Mouse (Mus musculus): ENCODE data around the gene Dock4. TPM values are rescaled to one million over a fixed set of nuclear protein-coding genes. Genes with fewer than 3 reads are reported as not detected.

The Dock4 gene
- polyA plus RNA-seq, 1 experiment from 2014 or later, result 13.9 TPM

DNA sequence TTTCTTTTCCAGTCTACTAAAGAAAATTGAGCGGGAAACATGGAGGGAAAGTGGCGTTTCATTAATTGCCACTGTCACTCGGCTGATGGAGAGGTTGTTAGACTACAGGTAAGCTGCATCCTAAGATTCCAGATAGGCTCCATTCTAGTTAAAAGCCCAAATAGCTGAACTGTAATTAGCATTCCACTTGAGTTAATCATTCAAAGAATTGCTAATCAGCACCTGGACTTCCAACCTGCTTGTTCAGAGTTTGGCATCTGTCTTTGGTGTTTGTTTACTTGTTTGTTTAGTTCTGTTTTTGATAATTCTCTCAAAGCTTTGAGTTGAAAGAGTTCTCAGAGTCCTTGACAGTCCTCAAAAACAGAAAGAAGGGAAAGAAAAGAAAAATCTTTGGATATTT, 349.0 kb downstream of the Dock4 start:
- Histone ChIP-seq H3K9ac (replicated peaks; ENCODE audit: low read depth, low read length) (no peak overlapping the region), H3K27ac (ENCODE audit: low read length) (no peak overlapping the region), H3K27me3 (ENCODE audit: control insufficient read depth, insufficient read depth, low read length) (no peaks in the 10 kb centered on the region), H3K4me1 (ENCODE audit: control insufficient read depth, insufficient read depth, low read length) (peaks cover 8% of the 10 kb centered on the region; the same call in 1 of the 2 replicates), H3K4me2 (replicated peaks; ENCODE audit: low read depth, low read length) (no peak overlapping the region), H3K36me3 (ENCODE audit: control insufficient read depth, insufficient read depth, low read length) (no peaks in the 10 kb centered on the region), H3K4me3 (ENCODE audit: low read depth, low read length) (no peak overlapping the region), H3K9me3 (ENCODE audit: control insufficient read depth, low read depth, low read length) (no peaks in the 10 kb centered on the region)
- no peak for ATAC-seq (ENCODE audit: insufficient number of reproducible peaks, insufficient read depth, low FRiP score, low read depth)
- 57% methylated on average over 3 of the region's 3 CpGs for WGBS

GRCm38 (mm10) chr12:40795768-40796167, 350.0 kb downstream of the Dock4 start:
- no peak overlapping the region for H3K4me2 ChIP-seq (replicated peaks; ENCODE audit: low read depth, low read length)
- no peaks in the 10 kb centered on the region for H3K36me3 ChIP-seq (ENCODE audit: control insufficient read depth, insufficient read depth, low read length)
- H3K9ac ChIP-seq (replicated peaks; ENCODE audit: low read depth, low read length), result no peak overlapping the region
- H3K9me3 ChIP-seq (ENCODE audit: control insufficient read depth, low read depth, low read length), result no peaks in the 10 kb centered on the region
- no peak overlapping the region for H3K27ac ChIP-seq (ENCODE audit: low read length)
- ATAC-seq (ENCODE audit: insufficient number of reproducible peaks, insufficient read depth, low FRiP score, low read depth), result no peak
- H3K4me1 ChIP-seq (ENCODE audit: control insufficient read depth, insufficient read depth, low read length), result peaks cover 8% of the 10 kb centered on the region; the same call in 1 of the 2 replicates
- no peaks in the 10 kb centered on the region for H3K27me3 ChIP-seq (ENCODE audit: control insufficient read depth, insufficient read depth, low read length)
- WGBS, result 34% methylated on average over 2 of the region's 2 CpGs
- no peak overlapping the region for H3K4me3 ChIP-seq (ENCODE audit: low read depth, low read length)

- Histone ChIP-seq H3K27ac (ENCODE audit: low read length) (no peak overlapping the region), H3K9ac (replicated peaks; ENCODE audit: low read depth, low read length) (no peak overlapping the region), H3K9me3 (ENCODE audit: control insufficient read depth, low read depth, low read length) (no peaks in the 10 kb centered on the region), H3K4me1 (ENCODE audit: control insufficient read depth, insufficient read depth, low read length) (peaks cover 8% of the 10 kb centered on the region; the same call in 1 of the 2 replicates), H3K36me3 (ENCODE audit: control insufficient read depth, insufficient read depth, low read length) (no peaks in the 10 kb centered on the region), H3K4me3 (ENCODE audit: low read depth, low read length) (no peak overlapping the region), H3K27me3 (ENCODE audit: control insufficient read depth, insufficient read depth, low read length) (no peaks in the 10 kb centered on the region), H3K4me2 (replicated peaks; ENCODE audit: low read depth, low read length) (no peak overlapping the region)
- WGBS, result 41% methylated on average over 14 of the region's 14 CpGs
- no peak for ATAC-seq (ENCODE audit: insufficient number of reproducible peaks, insufficient read depth, low FRiP score, low read depth)
Observed at GRCm38 (mm10) chr12:40796813-40797491, 351.2 kb downstream of the Dock4 start.

DNA sequence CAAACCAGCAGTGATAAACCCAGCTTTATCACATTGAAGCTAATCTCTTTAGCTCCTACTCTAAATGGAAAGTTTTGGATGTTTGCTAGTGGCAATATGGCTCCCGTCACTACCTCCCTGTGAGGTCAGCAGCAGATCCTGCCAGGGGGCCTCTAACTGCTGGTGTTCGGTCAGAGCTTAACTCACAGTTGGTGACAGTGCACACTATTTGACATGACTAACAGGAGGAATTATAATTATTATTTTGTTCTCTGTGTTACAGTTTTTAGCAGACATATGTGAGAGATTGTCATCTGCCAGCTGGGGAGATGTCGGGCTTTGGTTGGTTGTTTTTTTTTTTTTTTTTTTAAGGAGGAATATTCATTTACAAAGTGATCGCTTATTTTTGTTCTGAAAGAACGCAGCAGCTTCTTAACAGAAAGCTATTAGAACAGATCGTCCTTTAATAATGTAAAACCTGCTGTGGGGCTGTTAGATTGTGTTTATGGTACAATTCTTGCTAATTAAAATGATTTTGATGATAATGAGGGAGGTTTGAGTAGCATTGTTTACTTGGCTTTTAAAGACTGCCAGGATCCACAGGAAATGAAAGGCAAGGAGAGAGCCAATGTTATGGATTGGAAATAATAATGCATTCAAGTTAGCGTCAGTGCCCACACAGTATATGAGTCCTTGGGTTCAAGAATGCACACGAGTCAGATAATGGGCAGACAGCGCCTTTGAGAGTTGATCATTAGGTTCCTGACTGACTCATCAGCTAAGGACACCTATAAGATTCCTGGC, 352.0 kb downstream of the Dock4 start:
- Histone ChIP-seq H3K27ac (ENCODE audit: low read length) (no peak overlapping the region), H3K9me3 (ENCODE audit: control insufficient read depth, low read depth, low read length) (no peaks in the 10 kb centered on the region), H3K4me3 (ENCODE audit: low read depth, low read length) (no peak overlapping the region), H3K4me1 (ENCODE audit: control insufficient read depth, insufficient read depth, low read length) (peaks cover 6% of the 10 kb centered on the region; the same call in 1 of the 2 replicates), H3K4me2 (replicated peaks; ENCODE audit: low read depth, low read length) (no peak overlapping the region), H3K27me3 (ENCODE audit: control insufficient read depth, insufficient read depth, low read length) (no peaks in the 10 kb centered on the region), H3K36me3 (ENCODE audit: control insufficient read depth, insufficient read depth, low read length) (no peaks in the 10 kb centered on the region), H3K9ac (replicated peaks; ENCODE audit: low read depth, low read length) (no peak overlapping the region)
- no peak for ATAC-seq (ENCODE audit: insufficient number of reproducible peaks, insufficient read depth, low FRiP score, low read depth)
- 67% methylated on average over 9 of the region's 9 CpGs for WGBS

DNA sequence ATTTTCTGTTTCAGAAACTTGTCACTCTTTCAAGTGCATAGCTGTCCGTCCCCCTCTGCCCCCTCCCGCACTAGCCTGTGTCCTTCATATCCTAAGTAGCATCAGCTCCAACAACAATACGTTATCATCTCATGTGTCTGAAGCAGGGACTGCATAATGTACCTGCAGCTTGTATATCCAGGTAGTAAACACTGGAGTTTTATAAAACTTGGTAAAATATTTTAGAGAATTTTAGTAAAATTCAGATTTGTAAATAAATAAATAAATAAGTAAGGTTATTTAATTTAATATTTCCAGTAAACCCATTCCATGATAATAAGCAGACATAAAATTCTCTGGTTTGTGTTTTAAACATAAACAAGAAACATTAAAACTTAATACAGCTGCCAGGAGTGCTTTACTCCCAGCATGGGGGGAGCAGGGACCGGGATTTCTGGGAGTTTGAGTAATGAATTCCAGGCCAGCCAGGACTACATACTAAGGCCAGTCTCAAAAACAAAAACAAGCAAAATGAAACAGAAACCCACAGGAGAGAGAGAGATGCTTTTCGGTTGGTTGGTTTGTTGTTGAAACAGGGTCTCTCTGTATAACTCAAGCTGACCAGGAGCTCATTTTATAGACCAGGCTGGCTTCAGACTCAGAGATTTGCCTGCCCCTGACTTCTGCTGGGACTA, 352.7 kb downstream of the Dock4 start:
- Histone ChIP-seq H3K4me2 (replicated peaks; ENCODE audit: low read depth, low read length) (no peak overlapping the region), H3K36me3 (ENCODE audit: control insufficient read depth, insufficient read depth, low read length) (no peaks in the 10 kb centered on the region), H3K9ac (replicated peaks; ENCODE audit: low read depth, low read length) (no peak overlapping the region), H3K4me3 (ENCODE audit: low read depth, low read length) (no peak overlapping the region), H3K27ac (ENCODE audit: low read length) (no peak overlapping the region), H3K4me1 (ENCODE audit: control insufficient read depth, insufficient read depth, low read length) (peaks cover 6% of the 10 kb centered on the region; the same call in 1 of the 2 replicates), H3K9me3 (ENCODE audit: control insufficient read depth, low read depth, low read length) (no peaks in the 10 kb centered on the region), H3K27me3 (ENCODE audit: control insufficient read depth, insufficient read depth, low read length) (no peaks in the 10 kb centered on the region)
- ATAC-seq (ENCODE audit: insufficient number of reproducible peaks, insufficient read depth, low FRiP score, low read depth), result no peak
- 76% methylated on average over 5 of the region's 5 CpGs for WGBS

DNA sequence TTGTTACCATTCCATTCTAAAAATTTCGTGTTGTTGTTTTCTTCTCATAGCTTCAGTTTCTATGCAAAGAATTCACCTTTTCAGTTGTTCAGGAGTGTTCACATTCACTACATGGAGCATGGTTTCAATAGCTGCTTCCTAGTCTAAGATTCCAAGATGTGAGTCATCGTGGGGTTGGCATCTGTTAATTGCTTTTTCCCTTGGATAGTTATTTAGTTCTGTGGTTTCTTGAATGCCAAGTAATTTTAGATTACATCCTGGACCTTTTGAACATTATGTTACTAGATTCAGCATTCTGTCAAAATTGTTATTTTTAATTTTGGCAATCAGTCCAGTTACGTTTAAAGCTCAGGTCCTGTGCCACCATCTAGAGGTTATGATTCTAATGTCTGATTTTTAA, 355.7 kb downstream of the Dock4 start:
- H3K36me3 ChIP-seq (ENCODE audit: control insufficient read depth, insufficient read depth, low read length), result no peaks in the 10 kb centered on the region
- no peak for ATAC-seq (ENCODE audit: insufficient number of reproducible peaks, insufficient read depth, low FRiP score, low read depth)
- H3K27ac ChIP-seq (ENCODE audit: low read length), result no peak overlapping the region
- peaks cover 6% of the 10 kb centered on the region; the same call in 1 of the 2 replicates for H3K4me1 ChIP-seq (ENCODE audit: control insufficient read depth, insufficient read depth, low read length)
- WGBS, result 74% methylated on average over 3 of the region's 3 CpGs
- H3K27me3 ChIP-seq (ENCODE audit: control insufficient read depth, insufficient read depth, low read length), result no peaks in the 10 kb centered on the region
- no peaks in the 10 kb centered on the region for H3K9me3 ChIP-seq (ENCODE audit: control insufficient read depth, low read depth, low read length)
- no peak overlapping the region for H3K4me3 ChIP-seq (ENCODE audit: low read depth, low read length)
- H3K4me2 ChIP-seq (replicated peaks; ENCODE audit: low read depth, low read length), result no peak overlapping the region
- no peak overlapping the region for H3K9ac ChIP-seq (replicated peaks; ENCODE audit: low read depth, low read length)

DNA sequence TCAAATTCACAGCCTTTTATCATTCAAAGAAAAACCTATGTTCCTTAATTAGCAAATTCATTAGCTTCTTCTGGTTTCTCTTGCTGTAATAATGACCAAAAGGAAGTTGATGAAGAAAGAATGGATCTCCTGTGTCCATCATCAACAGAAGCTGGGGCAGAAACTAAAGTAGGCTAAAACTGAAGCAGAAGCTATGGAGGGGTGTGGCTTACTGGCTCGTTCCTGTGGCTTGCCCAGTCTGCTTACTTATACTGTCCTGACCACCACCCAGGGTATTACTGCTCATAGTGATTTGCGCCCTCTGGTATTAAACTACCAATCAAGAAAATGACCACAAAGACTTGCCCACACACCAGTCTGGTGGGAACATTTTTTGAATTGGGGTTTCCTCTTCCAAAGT, 359.5 kb downstream of the Dock4 start:
- 73% methylated on average over 2 of the region's 2 CpGs for WGBS
- Histone ChIP-seq H3K4me1 (ENCODE audit: control insufficient read depth, insufficient read depth, low read length) (no peaks in the 10 kb centered on the region), H3K4me3 (ENCODE audit: low read depth, low read length) (no peak overlapping the region), H3K27ac (ENCODE audit: low read length) (no peak overlapping the region), H3K36me3 (ENCODE audit: control insufficient read depth, insufficient read depth, low read length) (no peaks in the 10 kb centered on the region), H3K27me3 (ENCODE audit: control insufficient read depth, insufficient read depth, low read length) (no peaks in the 10 kb centered on the region), H3K4me2 (replicated peaks; ENCODE audit: low read depth, low read length) (no peak overlapping the region), H3K9me3 (ENCODE audit: control insufficient read depth, low read depth, low read length) (no peaks in the 10 kb centered on the region), H3K9ac (replicated peaks; ENCODE audit: low read depth, low read length) (no peak overlapping the region)
- no peak for ATAC-seq (ENCODE audit: insufficient number of reproducible peaks, insufficient read depth, low FRiP score, low read depth)

DNA sequence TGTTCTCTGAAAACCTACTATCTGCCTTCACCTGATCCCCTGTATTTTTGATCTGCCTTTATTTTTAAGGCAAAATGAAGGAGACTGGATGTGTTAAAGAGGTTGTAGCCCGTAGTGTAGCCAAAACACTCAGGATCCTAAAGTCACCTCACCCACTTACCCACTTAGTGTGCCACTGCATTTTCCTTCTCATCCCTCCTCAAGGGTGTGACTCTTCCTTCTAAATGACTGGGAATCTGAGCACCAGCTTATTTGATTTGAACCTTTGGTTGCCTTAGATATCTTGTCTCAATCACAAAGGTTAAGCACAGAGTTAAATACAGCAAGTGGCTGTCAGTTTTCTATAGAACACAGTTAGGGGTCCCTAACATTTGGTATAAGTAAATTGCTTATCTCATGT, 362.2 kb downstream of the Dock4 start:
- no peaks in the 10 kb centered on the region for H3K36me3 ChIP-seq (ENCODE audit: control insufficient read depth, insufficient read depth, low read length)
- no peak overlapping the region for H3K4me2 ChIP-seq (replicated peaks; ENCODE audit: low read depth, low read length)
- no peaks in the 10 kb centered on the region for H3K4me1 ChIP-seq (ENCODE audit: control insufficient read depth, insufficient read depth, low read length)
- H3K27ac ChIP-seq (ENCODE audit: low read length), result no peak overlapping the region
- no peak overlapping the region for H3K9ac ChIP-seq (replicated peaks; ENCODE audit: low read depth, low read length)
- 97% methylated on average over 1 of the region's 1 CpGs for WGBS
- H3K27me3 ChIP-seq (ENCODE audit: control insufficient read depth, insufficient read depth, low read length), result no peaks in the 10 kb centered on the region
- ATAC-seq (ENCODE audit: insufficient number of reproducible peaks, insufficient read depth, low FRiP score, low read depth), result no peak
- no peaks in the 10 kb centered on the region for H3K9me3 ChIP-seq (ENCODE audit: control insufficient read depth, low read depth, low read length)
- no peak overlapping the region for H3K4me3 ChIP-seq (ENCODE audit: low read depth, low read length)

Data from stomach, embryonic 14.5 days (tissue).